Mouse (Mus musculus): ENCODE data around the gene Evx2.

Gene Evx2

GRCm38 (mm10) chr2:74620368-74620767, 39.0 kb downstream of the Evx2 start:
- no peak for DNase-seq (ENCODE audit: low spot score in 2 of 2)

GRCm38 (mm10) chr2:74619676-74620246, 39.6 kb downstream of the Evx2 start:
- DNase-seq (ENCODE audit: low spot score in 2 of 2): no peak

DNA sequence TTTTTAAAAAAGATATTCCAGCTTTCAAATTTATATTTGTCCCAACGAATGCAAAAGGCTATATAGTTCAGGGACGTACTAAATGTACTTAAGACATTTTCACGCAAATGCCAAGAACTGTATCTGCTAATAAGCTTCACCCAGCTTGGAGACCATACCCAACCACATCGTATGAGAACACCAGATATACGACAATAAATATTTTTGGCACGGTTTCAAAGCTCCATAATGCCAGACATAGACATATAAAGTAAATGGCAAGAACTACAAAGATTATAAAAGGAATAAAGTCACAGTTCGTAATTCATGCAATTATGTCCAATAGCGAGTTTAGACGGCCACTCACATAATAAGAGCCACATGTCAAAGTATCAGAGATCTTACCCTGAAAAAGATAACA, 41.7 kb downstream of the Evx2 start:
- DNase-seq (ENCODE audit: low spot score in 2 of 2): no peak

DNA sequence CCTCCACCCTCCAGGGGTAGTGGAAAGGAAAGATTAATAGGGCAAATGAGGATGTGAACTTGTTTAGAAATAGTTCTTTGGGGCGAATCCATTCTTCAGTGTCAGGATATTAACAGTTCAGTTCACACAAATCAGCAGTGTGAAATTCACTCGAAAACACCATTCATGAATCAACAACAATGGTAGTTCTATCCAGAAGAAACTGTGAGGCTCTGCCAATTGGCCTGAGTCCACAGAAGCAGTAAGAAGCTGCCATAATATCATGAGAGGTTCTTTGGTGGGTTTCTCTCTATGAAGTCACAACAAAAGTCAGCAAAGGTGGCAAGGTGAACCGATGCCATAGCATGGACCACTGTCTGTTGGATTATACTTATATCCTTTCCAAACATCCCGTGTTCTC, 48.0 kb downstream of the Evx2 start:
- no peak for DNase-seq (ENCODE audit: low spot score in 2 of 2)

DNA sequence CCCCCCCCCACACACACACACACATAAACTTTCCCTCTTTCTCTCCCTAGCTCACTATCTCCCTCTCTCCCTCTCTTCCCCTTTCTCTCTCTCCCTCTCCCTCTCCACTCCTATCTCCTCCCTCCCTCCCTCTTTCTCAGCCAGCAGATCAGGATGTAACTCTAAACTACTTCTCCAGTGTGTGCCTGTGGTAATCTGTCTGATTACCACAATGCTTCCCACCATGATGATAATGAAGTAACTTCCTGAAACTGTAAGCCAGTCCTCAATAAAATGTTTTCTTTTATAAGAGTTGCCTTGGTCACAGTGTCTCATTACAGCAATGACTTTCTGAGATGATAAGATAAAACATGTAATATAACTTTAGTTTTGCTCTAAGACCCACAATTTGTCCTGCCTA, 50.0 kb downstream of the Evx2 start:
- DNase-seq (ENCODE audit: low spot score in 2 of 2): no peak

GRCm38 (mm10) chr2:74606087-74606760, 53.1 kb downstream of the Evx2 start:
- peak in 1 of 2 experiments; percentile 1 for DNase-seq (ENCODE audit: low spot score in 2 of 2)

GRCm38 (mm10) chr2:74604011-74604410, 55.3 kb downstream of the Evx2 start:
- no peak for DNase-seq (ENCODE audit: low spot score in 2 of 2)

Measured in heart, adult 9 months (tissue).